Mouse (Mus musculus): Measurements from ENCODE around the gene Gm45799. TPM values are rescaled to one million over a fixed set of nuclear protein-coding genes. Genes with fewer than 3 reads are reported as not detected.
A peak's percentile ranks its signal among the peaks of the same experiment; 100 is the strongest.

Gene Gm45799
- polyA plus RNA-seq, 1 experiment from 2014 or later = 7.7 TPM

- H3K9me3 ChIP-seq (replicated peaks) = no peaks in the 10 kb centered on the region
- H3K36me3 ChIP-seq (ENCODE audit: poor library complexity, severe bottlenecking) = no peaks in the 10 kb centered on the region
- no peaks in the 10 kb centered on the region for H3K27me3 ChIP-seq
- WGBS = 2% methylated on average over 17 of the region's 17 CpGs
- peak within 1 kb of the TSS; percentile 61 for H3K4me2 ChIP-seq
- no peak within 1 kb of the TSS for H3K27ac ChIP-seq
- H3K9ac ChIP-seq = peak within 1 kb of the TSS; percentile 38; the same call in 1 of the 2 replicates
- peak within 1 kb of the TSS; percentile 36 for H3K4me3 ChIP-seq
- peaks cover 9% of the 10 kb centered on the region; the same call in 1 of the 2 replicates for H3K4me1 ChIP-seq
- peak; percentile 93 for ATAC-seq
Measured at GRCm38 (mm10) chr7:105650639-105651435, 10.5 kb downstream of the Gm45799 start, which contains the start of gene Dnhd1. Gene Dnhd1 (plus strand): TSS chr7:105650827.

DNA sequence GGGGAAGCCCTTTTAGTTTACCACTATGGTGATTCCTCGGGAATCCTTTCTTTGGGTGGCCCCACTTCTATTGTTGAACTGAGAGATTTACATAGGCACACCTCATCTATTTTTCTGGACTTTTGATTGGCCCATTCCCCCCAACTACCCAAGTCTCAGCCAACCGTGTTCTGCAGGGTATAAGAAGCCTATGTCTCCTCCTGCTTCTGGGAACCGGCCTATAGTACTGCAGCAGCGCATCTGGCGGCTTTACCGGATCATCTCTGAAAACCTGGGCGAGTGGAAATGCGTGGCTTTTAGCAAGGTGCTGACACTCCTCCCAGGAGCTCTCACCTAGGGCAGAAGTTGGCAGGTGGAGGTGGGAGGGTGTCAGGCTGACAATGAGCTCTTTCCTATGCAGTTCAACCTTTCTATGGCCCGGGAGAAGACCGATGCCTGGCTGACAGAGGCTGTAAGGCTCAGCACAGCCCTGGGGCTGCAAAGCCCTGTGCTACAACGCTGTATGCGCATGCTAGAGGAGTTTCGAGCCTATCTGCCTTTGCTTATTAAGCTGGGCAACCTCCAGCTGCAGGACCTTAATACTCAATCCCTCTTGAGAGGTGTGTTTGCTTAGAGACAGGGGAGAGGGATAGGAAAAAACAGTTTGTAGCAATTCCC, 45.3 kb downstream of the Gm45799 start:
- no peak overlapping the region for H3K4me3 ChIP-seq
- no peaks in the 10 kb centered on the region for H3K9me3 ChIP-seq (replicated peaks)
- no peak for ATAC-seq
- H3K4me2 ChIP-seq = 0 out of 2 replicates have a peak overlapping the region, but pooled peaks have one; percentile 11
- no peaks in the 10 kb centered on the region for H3K36me3 ChIP-seq (ENCODE audit: poor library complexity, severe bottlenecking)
- H3K9ac ChIP-seq = no peak overlapping the region
- H3K4me1 ChIP-seq = no peaks in the 10 kb centered on the region
- H3K27me3 ChIP-seq = no peaks in the 10 kb centered on the region
- no peak overlapping the region for H3K27ac ChIP-seq
- WGBS = 16% methylated on average over 13 of the region's 13 CpGs

DNA sequence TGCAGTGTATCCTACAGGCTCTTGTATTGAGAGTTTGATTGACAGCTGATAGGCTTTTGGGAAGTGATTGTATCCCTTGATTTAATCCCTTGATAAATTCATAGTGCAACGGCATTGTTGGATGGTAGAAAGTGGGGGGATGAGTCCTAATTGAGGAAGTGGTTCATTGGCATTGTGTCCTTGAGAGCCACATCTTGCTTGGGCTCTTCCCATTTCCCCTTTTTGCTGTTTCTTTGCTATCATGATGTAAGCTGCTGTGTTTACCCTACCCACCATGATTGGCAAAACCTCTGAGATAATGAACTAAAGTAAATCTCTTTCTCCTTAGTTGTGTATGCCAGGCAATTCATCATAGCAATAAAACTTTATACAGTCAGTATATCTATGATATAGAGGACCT, 50.5 kb downstream of the Gm45799 start:
- H3K4me2 ChIP-seq = no peak overlapping the region
- ATAC-seq = no peak
- 65% methylated on average over 1 of the region's 1 CpGs for WGBS
- H3K9ac ChIP-seq = no peak overlapping the region
- H3K4me3 ChIP-seq = no peak overlapping the region
- H3K27ac ChIP-seq = no peak overlapping the region
- no peaks in the 10 kb centered on the region for H3K9me3 ChIP-seq (replicated peaks)
- H3K27me3 ChIP-seq = no peaks in the 10 kb centered on the region
- no peaks in the 10 kb centered on the region for H3K36me3 ChIP-seq (ENCODE audit: poor library complexity, severe bottlenecking)
- no peaks in the 10 kb centered on the region for H3K4me1 ChIP-seq

GRCm38 (mm10) chr7:105703184-105703583, 62.8 kb downstream of the Gm45799 start:
- Histone ChIP-seq H3K4me1 (no peaks in the 10 kb centered on the region), H3K9me3 (replicated peaks) (no peaks in the 10 kb centered on the region), H3K36me3 (ENCODE audit: poor library complexity, severe bottlenecking) (no peaks in the 10 kb centered on the region), H3K27ac (no peak overlapping the region), H3K4me3 (no peak overlapping the region), H3K9ac (no peak overlapping the region), H3K27me3 (no peaks in the 10 kb centered on the region), H3K4me2 (no peak overlapping the region)
- WGBS = 86% methylated on average over 16 of the region's 16 CpGs
- ATAC-seq = no peak

DNA sequence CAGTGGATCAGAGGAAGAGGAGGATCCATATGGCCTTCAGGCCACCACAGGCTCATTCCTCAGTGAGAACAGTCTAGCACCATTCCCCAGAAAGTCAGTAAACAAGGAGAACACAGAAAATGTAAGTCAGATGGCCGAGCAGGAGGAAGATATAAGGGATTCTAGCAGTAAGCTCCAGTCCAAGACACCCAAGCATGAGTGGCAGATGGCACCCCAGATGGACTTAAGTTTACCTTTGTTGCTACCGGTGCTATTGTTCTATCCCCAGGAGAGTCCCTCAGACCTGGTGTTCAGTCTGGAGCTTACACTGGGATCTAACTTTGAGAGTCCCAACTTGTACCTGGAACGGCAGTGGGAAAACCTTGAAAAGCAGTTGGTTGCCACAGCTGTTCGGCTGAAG, 63.5 kb downstream of the Gm45799 start:
- no peak for ATAC-seq
- 84% methylated on average over 4 of the region's 4 CpGs for WGBS
- Histone ChIP-seq H3K9me3 (replicated peaks) (no peaks in the 10 kb centered on the region), H3K36me3 (ENCODE audit: poor library complexity, severe bottlenecking) (no peaks in the 10 kb centered on the region), H3K9ac (no peak overlapping the region), H3K27me3 (no peaks in the 10 kb centered on the region), H3K27ac (no peak overlapping the region), H3K4me2 (no peak overlapping the region), H3K4me1 (no peaks in the 10 kb centered on the region), H3K4me3 (no peak overlapping the region)

DNA sequence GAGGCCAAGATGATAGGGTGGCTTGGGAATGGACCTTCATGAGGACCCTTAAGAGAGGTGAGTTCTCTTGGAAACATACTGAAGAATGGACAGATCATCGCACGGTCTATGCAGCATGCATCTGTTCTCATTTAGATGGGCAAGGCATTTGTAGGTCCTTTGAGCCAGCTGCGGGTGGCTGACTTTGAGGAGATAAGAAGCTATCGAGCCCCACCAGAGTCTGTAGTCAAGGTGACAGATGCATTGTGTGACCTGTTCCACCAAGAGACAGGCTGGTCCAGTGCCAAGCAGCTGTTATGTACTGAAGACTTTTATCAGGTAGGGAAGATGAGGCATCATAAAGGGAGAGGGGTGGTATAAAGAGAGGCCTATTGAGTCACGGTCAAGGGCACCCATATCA, 68.4 kb downstream of the Gm45799 start:
- H3K9ac ChIP-seq = no peak overlapping the region
- H3K27ac ChIP-seq = no peak overlapping the region
- no peaks in the 10 kb centered on the region for H3K27me3 ChIP-seq
- no peak overlapping the region for H3K4me2 ChIP-seq
- no peaks in the 10 kb centered on the region for H3K4me1 ChIP-seq
- H3K36me3 ChIP-seq (ENCODE audit: poor library complexity, severe bottlenecking) = no peaks in the 10 kb centered on the region
- no peak overlapping the region for H3K4me3 ChIP-seq
- H3K9me3 ChIP-seq (replicated peaks) = no peaks in the 10 kb centered on the region
- 91% methylated on average over 5 of the region's 5 CpGs for WGBS
- ATAC-seq = no peak

DNA sequence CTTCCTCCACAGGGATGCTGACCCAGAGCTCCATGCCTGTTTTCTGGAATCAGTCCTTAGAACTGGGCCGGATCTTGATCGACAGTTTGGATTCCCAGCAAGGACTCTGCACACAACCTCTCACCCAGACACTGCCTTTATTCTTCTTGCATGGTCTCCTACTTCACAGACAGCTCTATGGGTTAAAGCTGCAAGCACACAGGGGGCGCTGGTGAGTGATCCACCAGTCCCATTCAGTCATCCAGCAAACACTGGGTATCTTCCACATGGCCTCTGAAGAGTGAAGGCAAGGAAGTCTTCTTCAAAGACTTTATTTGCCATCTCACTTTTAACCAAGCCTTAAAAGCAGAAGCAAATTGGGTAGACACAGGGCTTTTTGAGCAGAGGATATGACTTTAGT, 75.0 kb downstream of the Gm45799 start:
- Histone ChIP-seq H3K9me3 (replicated peaks) (no peaks in the 10 kb centered on the region), H3K36me3 (ENCODE audit: poor library complexity, severe bottlenecking) (no peaks in the 10 kb centered on the region), H3K27me3 (no peaks in the 10 kb centered on the region), H3K27ac (no peak overlapping the region), H3K4me1 (no peaks in the 10 kb centered on the region), H3K4me2 (no peak overlapping the region), H3K4me3 (no peak overlapping the region), H3K9ac (no peak overlapping the region)
- WGBS = 65% methylated on average over 3 of the region's 3 CpGs
- ATAC-seq = no peak

- H3K4me2 ChIP-seq = no peak overlapping the region
- no peaks in the 10 kb centered on the region for H3K27me3 ChIP-seq
- no peaks in the 10 kb centered on the region for H3K4me1 ChIP-seq
- no peak overlapping the region for H3K9ac ChIP-seq
- no peak for ATAC-seq
- WGBS = 80% methylated on average over 2 of the region's 2 CpGs
- H3K36me3 ChIP-seq (ENCODE audit: poor library complexity, severe bottlenecking) = no peaks in the 10 kb centered on the region
- no peaks in the 10 kb centered on the region for H3K9me3 ChIP-seq (replicated peaks)
- no peak overlapping the region for H3K4me3 ChIP-seq
- H3K27ac ChIP-seq = no peak overlapping the region
Measured at GRCm38 (mm10) chr7:105721916-105722315, 81.6 kb downstream of the Gm45799 start.

DNA sequence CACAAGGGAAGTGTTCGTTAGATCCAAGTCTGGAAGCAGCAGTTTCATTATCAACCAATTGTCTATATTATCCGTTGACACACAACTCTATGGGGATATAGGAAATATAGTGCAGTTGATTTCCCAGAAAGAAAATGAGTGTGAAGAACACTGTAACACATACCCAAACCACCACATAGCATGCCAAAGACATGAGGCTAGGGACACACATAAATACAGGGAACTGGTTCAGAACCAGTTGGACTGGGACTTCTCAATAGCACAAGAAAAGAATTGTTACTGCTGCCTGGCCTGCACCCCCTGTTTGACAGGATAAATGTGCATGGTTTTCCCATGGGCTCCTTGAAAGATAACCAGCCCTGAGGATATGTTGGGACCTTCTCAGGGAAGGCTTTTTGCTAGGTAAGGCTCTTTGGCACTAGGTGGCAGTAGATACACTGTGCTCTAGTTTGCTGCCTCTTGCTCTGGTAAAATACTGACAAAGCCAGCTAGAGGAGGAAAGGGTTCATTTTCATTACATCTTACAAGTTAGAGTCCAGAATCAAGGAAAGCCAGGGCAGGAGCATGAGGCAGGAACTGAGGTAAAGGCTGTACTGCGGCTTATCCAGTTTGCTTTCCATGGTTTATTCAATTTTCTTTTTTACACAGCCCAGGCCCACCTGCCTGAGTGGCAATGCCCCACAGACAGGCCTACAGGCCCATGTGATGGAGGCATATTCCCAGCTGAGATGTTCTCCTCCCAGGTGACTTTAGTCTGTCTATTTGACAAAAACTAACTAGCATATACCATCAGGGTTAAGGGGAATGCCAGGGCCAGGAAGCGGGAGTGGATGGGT, 86.0 kb downstream of the Gm45799 start:
- H3K4me1 ChIP-seq = peaks cover 17% of the 10 kb centered on the region; the same call in 1 of the 2 replicates
- no peak overlapping the region for H3K4me2 ChIP-seq
- H3K4me3 ChIP-seq = no peak overlapping the region
- H3K27ac ChIP-seq = no peak overlapping the region; the same call in 1 of the 2 replicates
- H3K36me3 ChIP-seq (ENCODE audit: poor library complexity, severe bottlenecking) = peaks cover 19% of the 10 kb centered on the region
- H3K9me3 ChIP-seq (replicated peaks) = no peaks in the 10 kb centered on the region
- ATAC-seq = peak; percentile 84
- no peak overlapping the region for H3K9ac ChIP-seq
- H3K27me3 ChIP-seq = no peaks in the 10 kb centered on the region
- 78% methylated on average over 4 of the region's 4 CpGs for WGBS

- Histone ChIP-seq H3K4me3 (no peak overlapping the region), H3K4me1 (peaks cover 17% of the 10 kb centered on the region; the same call in 1 of the 2 replicates), H3K9ac (no peak overlapping the region), H3K9me3 (replicated peaks) (no peaks in the 10 kb centered on the region), H3K4me2 (no peak overlapping the region), H3K27ac (no peak overlapping the region), H3K27me3 (no peaks in the 10 kb centered on the region), H3K36me3 (ENCODE audit: poor library complexity, severe bottlenecking) (peaks cover 24% of the 10 kb centered on the region)
- WGBS = 91% methylated on average over 4 of the region's 4 CpGs
- no peak for ATAC-seq
Measured at GRCm38 (mm10) chr7:105726980-105727325, 86.6 kb downstream of the Gm45799 start.

GRCm38 (mm10) chr7:105728701-105729428, 88.5 kb downstream of the Gm45799 start:
- ATAC-seq = peak; percentile 70
- Histone ChIP-seq H3K27ac (peak overlapping the region; percentile 73), H3K9ac (peak overlapping the region; percentile 22)

More at GRCm38 (mm10) chr7:105728701-105729428, 88.5 kb downstream of the Gm45799 start:
- Histone ChIP-seq H3K9me3 (replicated peaks) (no peaks in the 10 kb centered on the region), H3K4me1 (peaks cover 17% of the 10 kb centered on the region; the same call in 1 of the 2 replicates), H3K4me2 (no peak overlapping the region), H3K4me3 (no peak overlapping the region), H3K27me3 (no peaks in the 10 kb centered on the region), H3K36me3 (ENCODE audit: poor library complexity, severe bottlenecking) (peaks cover 44% of the 10 kb centered on the region)
- WGBS = 28% methylated on average over 6 of the region's 6 CpGs
